Comparison of ENCODE assay signal across 9 mouse cellular contexts in the genomic region with DNA sequence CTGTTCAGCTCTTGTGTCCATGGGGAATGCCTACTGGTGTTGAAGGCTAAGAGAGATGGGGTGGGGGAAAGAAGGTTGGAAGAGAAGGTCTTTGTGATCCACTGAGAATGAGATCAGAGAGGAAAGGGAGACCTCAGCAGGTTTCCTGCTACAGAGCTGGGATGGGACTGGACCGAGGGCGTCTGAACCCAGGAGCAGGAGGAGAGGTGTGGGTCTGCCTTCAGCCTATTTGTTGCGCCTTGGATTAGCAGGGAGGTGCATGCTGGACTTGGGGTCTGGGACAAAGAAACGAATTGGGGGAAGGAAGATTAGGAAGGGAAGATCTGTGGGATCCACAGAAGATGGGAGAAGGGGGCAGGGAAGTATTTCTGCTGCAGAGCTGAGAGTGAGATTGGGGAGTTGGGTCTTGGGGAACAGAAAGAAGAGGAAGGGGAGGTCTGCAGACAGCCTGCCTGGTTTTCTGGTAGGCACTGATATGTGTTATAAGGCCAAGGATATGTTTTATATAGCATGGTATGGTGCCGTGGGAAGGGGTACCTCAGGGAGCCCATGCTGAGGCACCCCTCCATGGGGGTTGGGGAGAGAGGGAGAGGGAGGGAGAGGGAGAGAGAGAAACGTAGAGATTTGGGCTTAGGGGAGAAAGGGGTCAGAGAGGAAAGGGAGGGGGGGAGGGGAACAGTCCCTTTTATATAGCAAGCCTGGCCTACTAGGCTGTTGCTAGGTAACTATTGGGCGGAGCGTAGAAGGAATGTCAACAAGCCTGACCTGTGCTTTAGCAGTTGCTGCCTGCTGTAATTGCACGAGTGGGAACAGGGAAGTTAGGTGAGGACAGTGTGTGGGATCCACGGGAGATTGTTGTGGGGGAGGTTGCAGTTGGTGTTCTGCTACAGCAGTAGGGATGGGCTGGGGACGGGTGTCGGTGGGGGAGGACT. TPM values are rescaled to one million over a fixed set of nuclear protein-coding genes. Genes with fewer than 3 reads are reported as not detected.
DNase-seq lines count a peak whose midpoint lies in the region; ATAC-seq lines count a peak whose summit lies in the region.
"Had no signal": no experiment of that assay in that cellular context is flagged by ENCODE, and none has a peak within 500 bp of the region (broad histone marks: within the 10 kb centered on the region; RNA-seq: fewer than 3 reads in every experiment).

No protein-coding gene starts in this region.

- H3K27me3 ChIP-seq in hindbrain, embryonic 12.5 days: no peaks in the 10 kb centered on the region
- no peaks in the 10 kb centered on the region for H3K27me3 ChIP-seq in midbrain, embryonic 11.5 days (ENCODE audit: control insufficient read depth, insufficient read depth, low read length)

- H3K9ac ChIP-seq in hindbrain, embryonic 12.5 days: no peak overlapping the region
- no peak overlapping the region for H3K9ac ChIP-seq in midbrain, embryonic 11.5 days (ENCODE audit: low read length)

- no peak overlapping the region for H3K27ac ChIP-seq in hindbrain, embryonic 12.5 days
- H3K27ac ChIP-seq in midbrain, embryonic 11.5 days (ENCODE audit: low read depth, low read length): no peak overlapping the region

- peak overlapping the region; percentile 40 for H3K4me2 ChIP-seq in hindbrain, embryonic 12.5 days (replicated peaks)
- H3K4me2 ChIP-seq in midbrain, embryonic 11.5 days: peak overlapping the region; percentile 24; the same call in 1 of the 2 replicates

- H3K4me3 ChIP-seq in hindbrain, embryonic 12.5 days: no peak overlapping the region
- H3K4me3 ChIP-seq in midbrain, embryonic 11.5 days (ENCODE audit: low read depth, low read length): no peak overlapping the region

- no peak for DNase-seq in frontal cortex, postnatal 14 days (ENCODE audit: low spot score in 2 of 2)
- peak; percentile 95 for DNase-seq in R1 (ENCODE audit: low read depth, low spot score)
- peak; percentile 92 for DNase-seq in midbrain, embryonic 11.5 days (ENCODE audit: low spot score, missing footprints)
- DNase-seq in cerebellum, postnatal 14 days: no peak
- no peak for DNase-seq in left cerebral cortex, adult 11 months (ENCODE audit: low spot score)
- DNase-seq: heart, adult 18-20 months had no signal

- H3K36me3 ChIP-seq in hindbrain, embryonic 12.5 days: no peaks in the 10 kb centered on the region
- H3K36me3 ChIP-seq in midbrain, embryonic 11.5 days (ENCODE audit: control insufficient read depth, insufficient read depth, low read length): no peaks in the 10 kb centered on the region

- ATAC-seq in frontal cortex, adult (ENCODE audit: low TSS enrichment): peak; percentile 55; the same call in 1 of the 2 replicates
- ATAC-seq in hindbrain, embryonic 12.5 days (ENCODE audit: low FRiP score): peak; percentile 81
- peak; percentile 96 for ATAC-seq in midbrain, embryonic 11.5 days (ENCODE audit: low FRiP score)
- no peak for ATAC-seq in inflammation-experienced regulatory T-cells, adult 6 months

- no peaks in the 10 kb centered on the region for H3K9me3 ChIP-seq in hindbrain, embryonic 12.5 days (replicated peaks)
- H3K9me3 ChIP-seq in midbrain, embryonic 11.5 days (ENCODE audit: control insufficient read depth, low read length): no peaks in the 10 kb centered on the region

- H3K4me1 ChIP-seq in hindbrain, embryonic 12.5 days: peaks cover 15% of the 10 kb centered on the region
- peaks cover 14% of the 10 kb centered on the region for H3K4me1 ChIP-seq in midbrain, embryonic 11.5 days (ENCODE audit: control insufficient read depth, insufficient read depth, low read length)

- 18% methylated on average over 12 of the region's 12 CpGs for WGBS in hindbrain, embryonic 12.5 days
- 14% methylated on average over 12 of the region's 12 CpGs for WGBS in midbrain, embryonic 11.5 days

RNA-seq across cellular contexts. Expression of gene Fry, which starts 38.3 kb away (rescaled TPM):
- 27.9 and 30.1 TPM in 2 replicates for polyA plus RNA-seq in hindbrain, embryonic 12.5 days (2016; fragmentation: Nextera tagmentation; extraction: Ambion mirVana)
- polyA plus RNA-seq in midbrain, embryonic 11.5 days (2014; fragmentation: Nextera tagmentation; extraction: Ambion mirVana): 8.8 and 9.1 TPM in 2 replicates
- polyA plus RNA-seq in inflammation-experienced regulatory T-cells, adult 6 months (2017; shearing (Covaris generic)): 10 to 100 TPM; 15.9 to 25.3 (median 22.3) TPM

Comparison
In these comparisons a context has a peak if more than half of its experiments do, and no peak if none do; other contexts are left out.
1. DNase-seq: peak in R1 (single experiment) and midbrain, embryonic 11.5 days (single experiment); none in frontal cortex, postnatal 14 days (0 of 2), cerebellum, postnatal 14 days (0 of 2) and left cerebral cortex, adult 11 months (single experiment).